In genomic region chr2:84797833-84798492, GRCm38 (mm10) we compare ENCODE assay signal across 8 mouse cellular contexts. TPM values are rescaled to one million over a fixed set of nuclear protein-coding genes. Genes with fewer than 3 reads are reported as not detected.
DNase-seq lines count a peak whose midpoint lies in the region; ATAC-seq and TF ChIP-seq lines count a peak whose summit lies in the region.

No protein-coding gene starts in this region.

- peak; percentile 96 for DNase-seq in NIH3T3 (ENCODE audit: low read depth)
- DNase-seq in cerebellum, adult 9-11 months, result peak; percentile 87
- DNase-seq in frontal cortex, postnatal 10 days (ENCODE audit: low spot score in 2 of 2), result peak; percentile 69 to 78
- DNase-seq in layer of hippocampus, postnatal 10 days (ENCODE audit: low spot score in 2 of 2), result peak; percentile 88 to 89
- DNase-seq in lung, postnatal 0 days (ENCODE audit: low spot score), result peak; percentile 90
- peak; percentile 50 for DNase-seq in ovary, postnatal 10 days (ENCODE audit: low spot score)
- peak; percentile 44 for DNase-seq in thymus, postnatal 25 days

- H3K27me3 ChIP-seq in hindbrain, embryonic 12.5 days, result no peaks in the 10 kb centered on the region
- no peaks in the 10 kb centered on the region for H3K27me3 ChIP-seq in lung, postnatal 0 days (replicated peaks; ENCODE audit: insufficient read depth, low read length)

- 0 out of 2 replicates have a peak overlapping the region, but pooled peaks have one; percentile 62 for H3K27ac ChIP-seq in hindbrain, embryonic 12.5 days
- H3K27ac ChIP-seq in lung, postnatal 0 days (ENCODE audit: low read length), result peak overlapping the region; percentile 60

- H3K4me3 ChIP-seq in hindbrain, embryonic 12.5 days, result peak overlapping the region; percentile 56
- H3K4me3 ChIP-seq in lung, postnatal 0 days (ENCODE audit: low read depth, low read length), result peak overlapping the region; percentile 75

- TF ChIP-seq CTCF in lung, postnatal 0 days (IDR thresholded peaks at IDR 0.05), result peak; percentile 91

- ATAC-seq in hindbrain, embryonic 12.5 days (ENCODE audit: low FRiP score), result peak; percentile 68
- ATAC-seq in lung, postnatal 0 days, result peak; percentile 68

- H3K4me2 ChIP-seq in hindbrain, embryonic 12.5 days (replicated peaks), result peak overlapping the region; percentile 99
- peak overlapping the region; percentile 94 for H3K4me2 ChIP-seq in lung, postnatal 0 days (replicated peaks; ENCODE audit: low read depth, low read length)

- H3K4me1 ChIP-seq in hindbrain, embryonic 12.5 days, result no peaks in the 10 kb centered on the region
- no peaks in the 10 kb centered on the region for H3K4me1 ChIP-seq in lung, postnatal 0 days (ENCODE audit: insufficient read depth, low read depth, low read length)

- peaks cover 5% of the 10 kb centered on the region for H3K9me3 ChIP-seq in hindbrain, embryonic 12.5 days (replicated peaks)
- H3K9me3 ChIP-seq in lung, postnatal 0 days (ENCODE audit: low read length), result no peaks in the 10 kb centered on the region

- peak; percentile 34; the same call in 1 of the 2 replicates for TF ChIP-seq EP300 in lung, postnatal 0 days (IDR thresholded peaks at IDR 0.05)

- H3K9ac ChIP-seq in hindbrain, embryonic 12.5 days, result peak overlapping the region; percentile 72
- no peak overlapping the region for H3K9ac ChIP-seq in lung, postnatal 0 days (replicated peaks; ENCODE audit: low read depth)

- H3K36me3 ChIP-seq in hindbrain, embryonic 12.5 days, result no peaks in the 10 kb centered on the region
- H3K36me3 ChIP-seq in lung, postnatal 0 days (ENCODE audit: insufficient read depth, low read length), result no peaks in the 10 kb centered on the region

- 10% methylated on average over 13 of the region's 13 CpGs for WGBS in hindbrain, embryonic 12.5 days
- WGBS in lung, postnatal 0 days, result 10% methylated on average over 13 of the region's 13 CpGs

RNA-seq across cellular contexts. Expression of gene Ube2l6, which starts 0.7 kb away (rescaled TPM):
- polyA plus RNA-seq in hindbrain, embryonic 12.5 days (2016; fragmentation: Nextera tagmentation; extraction: Ambion mirVana), result 32.9 and 34.0 TPM in 2 replicates
- total RNA-seq in layer of hippocampus, postnatal 10 days (2021), result 1 to 10 TPM; 7.9 to 8.5 TPM
- 83.7 and 85.6 TPM in 2 replicates for polyA plus RNA-seq in lung, postnatal 0 days (2015; fragmentation: Nextera tagmentation; extraction: Ambion mirVana)

RNA-seq across cellular contexts. Expression of gene Serping1, which starts 22.7 kb away (rescaled TPM):
- 35.4 and 43.2 TPM in 2 replicates for polyA plus RNA-seq in hindbrain, embryonic 12.5 days (2016; fragmentation: Nextera tagmentation; extraction: Ambion mirVana)
- 10 to 100 TPM in 1 of 2 experiments, 1 to 10 TPM in 1; 9.6 to 10.1 TPM for total RNA-seq in layer of hippocampus, postnatal 10 days (2021)
- polyA plus RNA-seq in lung, postnatal 0 days (2015; fragmentation: Nextera tagmentation; extraction: Ambion mirVana), result 269 and 283 TPM in 2 replicates

RNA-seq across cellular contexts. Expression of gene Smtnl1, which starts 24.5 kb away (rescaled TPM):
- 0.13 TPM in 1 of 2 replicates, not detected in the other for polyA plus RNA-seq in hindbrain, embryonic 12.5 days (2016; fragmentation: Nextera tagmentation; extraction: Ambion mirVana)
- not detected for total RNA-seq in layer of hippocampus, postnatal 10 days (2021)
- polyA plus RNA-seq in lung, postnatal 0 days (2015; fragmentation: Nextera tagmentation; extraction: Ambion mirVana), result 0.44 and 0.53 TPM in 2 replicates

RNA-seq across cellular contexts. Expression of gene Timm10, which starts 28.8 kb away (rescaled TPM):
- 35.0 and 35.8 TPM in 2 replicates for polyA plus RNA-seq in hindbrain, embryonic 12.5 days (2016; fragmentation: Nextera tagmentation; extraction: Ambion mirVana)
- total RNA-seq in layer of hippocampus, postnatal 10 days (2021), result 10 to 100 TPM; 58.7 to 64.2 TPM
- polyA plus RNA-seq in lung, postnatal 0 days (2015; fragmentation: Nextera tagmentation; extraction: Ambion mirVana), result 24.2 and 28.5 TPM in 2 replicates

RNA-seq across cellular contexts. Expression of gene Slc43a1, which starts 40.7 kb away (rescaled TPM):
- 9.1 and 12.0 TPM in 2 replicates for polyA plus RNA-seq in hindbrain, embryonic 12.5 days (2016; fragmentation: Nextera tagmentation; extraction: Ambion mirVana)
- total RNA-seq in layer of hippocampus, postnatal 10 days (2021), result under 1 TPM; 0.27 to 0.75 TPM
- polyA plus RNA-seq in lung, postnatal 0 days (2015; fragmentation: Nextera tagmentation; extraction: Ambion mirVana), result 4.9 and 6.6 TPM in 2 replicates

Comparison
In these comparisons a context has a peak if more than half of its experiments do, and no peak if none do; other contexts are left out.
1. Peak in every context shown above with its lines: DNase-seq, ATAC-seq, H3K4me3 ChIP-seq and H3K27ac ChIP-seq.
2. DNase-seq: peak in every context shown above with its lines; median percentile 96 in NIH3T3; 90 in lung, postnatal 0 days; 88 in layer of hippocampus, postnatal 10 days; 87 in cerebellum, adult 9-11 months; 74 in frontal cortex, postnatal 10 days; 50 in ovary, postnatal 10 days; 44 in thymus, postnatal 25 days.